Mouse (Mus musculus) liver, embryonic 15.5 days (tissue): ENCODE results near the gene Zfand4. TPM values are rescaled to one million over a fixed set of nuclear protein-coding genes. Genes with fewer than 3 reads are reported as not detected.

Source experiments
- ATAC-seq: fragments of 200-750 bp; cut with Nextera tagmentation; 2 replicates; pipeline ENCODE4 v1.8.0; 2017; ENCODE audit warnings: moderate number of reproducible peaks, mild to moderate bottlenecking, moderate library complexity; ENCODE audit not compliant: insufficient read depth
- H3K27ac ChIP-seq: fragments of 300-500 bp; sonication (generic); replicated peaks from 2 replicates; pipeline ENCODE4 v1.5.1; 2015; ENCODE audit warnings: mild to moderate bottlenecking, inconsistent platforms
- H3K27me3 ChIP-seq: fragments of 300-500 bp; sonication (generic); 2 replicates; pipeline ENCODE4 v1.6.1; 2015; ENCODE audit warnings: mild to moderate bottlenecking, inconsistent platforms
- H3K36me3 ChIP-seq: fragments of 300-500 bp; sonication (generic); replicated peaks from 2 replicates; pipeline ENCODE4 v1.6.1; 2015; ENCODE audit warnings: moderate library complexity, mild to moderate bottlenecking, inconsistent platforms
- H3K4me1 ChIP-seq: fragments of 300-500 bp; sonication (generic); replicated peaks from 2 replicates; pipeline ENCODE4 v1.6.1; 2015; ENCODE audit warnings: inconsistent platforms
- H3K4me2 ChIP-seq: fragments of 300-500 bp; sonication (generic); 2 replicates; pipeline ENCODE4 v1.6.1; 2015; ENCODE audit warnings: moderate library complexity, mild to moderate bottlenecking, inconsistent platforms
- H3K4me3 ChIP-seq: fragments of 300-500 bp; sonication (generic); replicated peaks from 2 replicates; pipeline ENCODE4 v1.5.1; 2015; ENCODE audit warnings: mild to moderate bottlenecking, inconsistent platforms
- H3K9ac ChIP-seq: fragments of 300-500 bp; sonication (generic); 2 replicates; pipeline ENCODE4 v1.6.1; 2015; ENCODE audit warnings: moderate library complexity, mild to moderate bottlenecking, inconsistent platforms
- H3K9me3 ChIP-seq: fragments of 300-500 bp; sonication (generic); replicated peaks from 2 replicates; pipeline ENCODE4 v1.6.1; 2016; ENCODE audit warnings: inconsistent platforms
- WGBS: fragments of 180-500 bp; shearing (Covaris S2); methylation state at CpG from one replicate; pipeline ENCODE4 v1.1.7; 2015; ENCODE audit warnings: mixed read lengths; ENCODE audit not compliant: insufficient replicate concordance; 5-methylcytosine and 5-hydroxymethylcytosine counted together
- polyA plus RNA-seq: library from polyadenylated mRNA; unstranded; fragments of >200 nt; fragmentation: Nextera tagmentation; extraction: Ambion mirVana; gene quantifications from 2 replicates; pipeline ENCODE4 v1.2.1, GENCODE M21; 2015

The Zfand4 gene
- polyA plus RNA-seq, 1 experiment from 2014 or later = 4.8 TPM

GRCm38 (mm10) chr6:116371500-116371899 is 107.5 kb downstream of the Zfand4 start:
- Histone ChIP-seq H3K4me2 (no peak overlapping the region), H3K4me1 (peaks cover 81% of the 10 kb centered on the region), H3K9ac (no peak overlapping the region), H3K4me3 (no peak overlapping the region), H3K36me3 (peaks cover 27% of the 10 kb centered on the region), H3K27ac (0 out of 2 replicates have a peak overlapping the region, but pooled peaks have one; percentile 43), H3K27me3 (no peaks in the 10 kb centered on the region), H3K9me3 (no peaks in the 10 kb centered on the region)
- ATAC-seq = no peak
- 82% methylated on average over 3 of the region's 3 CpGs for WGBS

GRCm38 (mm10) chr6:116374136-116374535 is 110.1 kb downstream of the Zfand4 start:
- WGBS = 88% methylated on average over 1 of the region's 1 CpGs
- H3K9ac ChIP-seq = no peak overlapping the region
- ATAC-seq = no peak
- H3K27me3 ChIP-seq = no peaks in the 10 kb centered on the region
- H3K27ac ChIP-seq = no peak overlapping the region
- no peak overlapping the region for H3K4me2 ChIP-seq
- peaks cover 47% of the 10 kb centered on the region for H3K36me3 ChIP-seq
- H3K4me1 ChIP-seq = peaks cover 67% of the 10 kb centered on the region
- H3K4me3 ChIP-seq = no peak overlapping the region
- no peaks in the 10 kb centered on the region for H3K9me3 ChIP-seq

DNA sequence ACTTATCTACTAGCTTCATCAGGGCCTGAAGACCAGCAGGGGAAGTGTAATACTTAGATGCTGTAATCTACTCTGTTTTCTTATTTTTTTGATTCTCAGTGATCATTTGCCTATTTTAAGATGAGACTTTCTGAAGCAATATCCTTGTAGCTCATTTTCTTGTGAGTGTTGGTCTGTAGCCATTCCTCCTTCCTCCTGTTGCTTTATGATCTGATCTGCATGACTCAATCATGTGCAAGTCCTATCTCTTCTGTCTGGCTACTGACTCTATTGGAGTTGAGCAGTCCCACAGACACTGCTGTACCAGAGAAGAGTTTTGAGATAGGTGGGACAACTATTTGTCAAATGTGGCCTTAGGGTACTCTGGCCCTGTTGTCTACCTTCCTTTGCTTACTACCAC is 110.6 kb downstream of the Zfand4 start:
- H3K4me3 ChIP-seq = no peak overlapping the region
- no peak overlapping the region for H3K4me2 ChIP-seq
- H3K4me1 ChIP-seq = peaks cover 63% of the 10 kb centered on the region
- H3K27me3 ChIP-seq = no peaks in the 10 kb centered on the region
- no peaks in the 10 kb centered on the region for H3K9me3 ChIP-seq
- no peak overlapping the region for H3K27ac ChIP-seq
- no peak overlapping the region for H3K9ac ChIP-seq
- no peak for ATAC-seq
- H3K36me3 ChIP-seq = peaks cover 52% of the 10 kb centered on the region

DNA sequence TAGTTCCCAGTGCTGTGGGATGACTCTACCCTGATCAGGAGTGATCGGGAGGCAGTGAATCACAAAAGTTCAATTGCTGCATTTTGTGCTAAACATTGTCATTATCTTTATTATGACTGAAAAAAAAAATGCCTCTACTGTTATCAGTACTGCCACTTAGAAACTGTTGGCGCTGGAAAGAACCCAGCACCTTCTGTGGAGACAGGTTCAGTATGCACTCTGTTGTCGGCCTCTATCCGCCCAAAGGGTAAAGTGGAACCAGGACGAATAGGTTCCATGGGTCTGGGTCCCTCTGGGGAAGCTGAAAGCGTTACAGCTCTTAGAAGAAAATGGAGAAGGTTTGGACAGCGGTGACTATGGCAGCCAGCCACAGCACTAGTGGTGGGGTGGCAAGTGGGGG is 114.9 kb downstream of the Zfand4 start:
- ATAC-seq = no peak
- WGBS = 66% methylated on average over 7 of the region's 7 CpGs
- H3K9ac ChIP-seq = no peak overlapping the region
- H3K4me1 ChIP-seq = peaks cover 41% of the 10 kb centered on the region
- no peaks in the 10 kb centered on the region for H3K9me3 ChIP-seq
- H3K4me3 ChIP-seq = no peak overlapping the region
- H3K27ac ChIP-seq = no peak overlapping the region
- H3K27me3 ChIP-seq = no peaks in the 10 kb centered on the region
- H3K4me2 ChIP-seq = no peak overlapping the region
- peaks cover 68% of the 10 kb centered on the region for H3K36me3 ChIP-seq

Other genes with a start within 250 kb of the Zfand4 start
- gene Tmcc1, start 70.7 kb upstream of the Zfand4 start, polyA plus RNA-seq = 3.2 and 3.5 TPM in 2 replicates
- 12.5 and 13.7 TPM in 2 replicates for gene Washc2, start 56.2 kb upstream of the Zfand4 start, polyA plus RNA-seq
- gene March8, start 73.8 kb downstream of the Zfand4 start, polyA plus RNA-seq = 95.4 and 97.7 TPM in 2 replicates
- gene Alox5, start 197.0 kb downstream of the Zfand4 start, polyA plus RNA-seq = 4.8 and 6.1 TPM in 2 replicates
- not detected in 2 replicates for gene Olfr211, start 224.9 kb downstream of the Zfand4 start, polyA plus RNA-seq
- not detected in 2 replicates for gene Olfr212, start 242.3 kb downstream of the Zfand4 start, polyA plus RNA-seq